Mouse (Mus musculus) neural tube, embryonic 11.5 days (tissue): ENCODE results near the gene Gm42674. TPM values are rescaled to one million over a fixed set of nuclear protein-coding genes. Genes with fewer than 3 reads are reported as not detected.

ENCODE experiments used
- ATAC-seq: fragments of 200-750 bp; cut with Nextera tagmentation; 2 replicates; pipeline ENCODE4 v1.8.0; 2017; ENCODE audit warnings: moderate number of reproducible peaks, mild to moderate bottlenecking, moderate TSS enrichment, moderate library complexity; ENCODE audit not compliant: insufficient read depth, low FRiP score, low TSS enrichment
- DNase-seq: peaks from one replicate; pipeline ENCODE4 v3.0.0-alpha.2; 2015; ENCODE audit warnings: low spot score
- H3K27ac ChIP-seq: fragments of 300-500 bp; sonication (generic); 2 replicates; pipeline ENCODE4 v1.5.1; 2014; ENCODE audit warnings: low read depth, mild to moderate bottlenecking, low read length
- H3K27me3 ChIP-seq: fragments of 300-500 bp; sonication (generic); 2 replicates; pipeline ENCODE4 v1.6.1; 2014; ENCODE audit warnings: mild to moderate bottlenecking, low read length, mixed read lengths; ENCODE audit not compliant: control insufficient read depth, insufficient read depth
- H3K36me3 ChIP-seq: fragments of 300-500 bp; sonication (generic); 2 replicates; pipeline ENCODE4 v1.6.1; 2014; ENCODE audit warnings: mild to moderate bottlenecking, low read length, moderate library complexity, mixed read lengths; ENCODE audit not compliant: control insufficient read depth, insufficient read depth
- H3K4me1 ChIP-seq: fragments of 300-500 bp; sonication (generic); 2 replicates; pipeline ENCODE4 v1.6.1; 2014; ENCODE audit warnings: low read length, mixed read lengths; ENCODE audit not compliant: control insufficient read depth, insufficient read depth
- H3K4me2 ChIP-seq: fragments of 300-500 bp; sonication (generic); 2 replicates; pipeline ENCODE4 v1.6.1; 2014; ENCODE audit warnings: low read depth, mild to moderate bottlenecking, moderate library complexity
- H3K4me3 ChIP-seq: fragments of 300-500 bp; sonication (generic); 2 replicates; pipeline ENCODE4 v1.5.1; 2014; ENCODE audit warnings: low read depth, low read length
- H3K9ac ChIP-seq: fragments of 300-500 bp; sonication (generic); 2 replicates; pipeline ENCODE4 v1.6.1; 2014; ENCODE audit warnings: mild to moderate bottlenecking, low read length
- H3K9me3 ChIP-seq: fragments of 300-500 bp; sonication (generic); 2 replicates; pipeline ENCODE4 v1.6.1; 2016; ENCODE audit warnings: low read length; ENCODE audit not compliant: control insufficient read depth
- WGBS: fragments of 180-500 bp; shearing (Covaris S2); extraction: QIAGEN DNeasy Blood & Tissue Kit; methylation state at CpG from one replicate; pipeline ENCODE4 v1.1.7; 2014; 5-methylcytosine and 5-hydroxymethylcytosine counted together
- polyA plus RNA-seq: library from polyadenylated mRNA; unstranded; fragments of >200 nt; fragmentation: Nextera tagmentation; extraction: Ambion mirVana; gene quantifications from 2 replicates; pipeline ENCODE4 v1.2.1, GENCODE M21; 2014

Gene Gm42674
- polyA plus RNA-seq, 1 experiment from 2014 or later = not detected

DNA sequence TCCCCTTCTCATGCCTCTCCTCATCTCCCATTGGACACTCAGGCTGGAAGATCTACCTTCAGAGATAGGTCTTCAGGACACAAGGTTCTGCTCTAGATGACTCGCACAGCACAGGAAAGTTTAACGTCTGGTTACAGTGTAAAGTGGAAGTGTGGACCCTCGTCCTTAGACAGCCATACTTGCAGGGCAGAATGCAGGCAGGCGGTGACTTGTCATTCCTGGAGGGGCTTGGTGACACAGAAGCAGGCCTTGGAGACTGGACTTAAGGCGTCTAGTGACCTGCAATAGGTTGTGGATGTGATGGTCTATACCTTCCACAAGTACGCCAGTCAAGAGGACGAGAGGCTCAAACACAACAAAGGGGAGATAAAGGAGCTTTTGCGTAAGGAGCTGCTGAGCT, 11.8 kb upstream of the Gm42674 start, which contains the start of gene S100a2:
S100a2 (plus strand) TSS at position 301 of the 400 bp plus-strand sequence.
- ATAC-seq (no peak), DNase-seq (no peak)
- no peak within 1 kb of the TSS for H3K27ac ChIP-seq
- WGBS = 89% methylated on average over 8 of the region's 8 CpGs
- H3K27me3 ChIP-seq = no peaks in the 10 kb centered on the region
- no peak within 1 kb of the TSS for H3K4me3 ChIP-seq
- no peaks in the 10 kb centered on the region for H3K9me3 ChIP-seq
- H3K4me2 ChIP-seq = no peak within 1 kb of the TSS
- no peaks in the 10 kb centered on the region for H3K4me1 ChIP-seq
- no peak within 1 kb of the TSS for H3K9ac ChIP-seq
- no peaks in the 10 kb centered on the region for H3K36me3 ChIP-seq

DNA sequence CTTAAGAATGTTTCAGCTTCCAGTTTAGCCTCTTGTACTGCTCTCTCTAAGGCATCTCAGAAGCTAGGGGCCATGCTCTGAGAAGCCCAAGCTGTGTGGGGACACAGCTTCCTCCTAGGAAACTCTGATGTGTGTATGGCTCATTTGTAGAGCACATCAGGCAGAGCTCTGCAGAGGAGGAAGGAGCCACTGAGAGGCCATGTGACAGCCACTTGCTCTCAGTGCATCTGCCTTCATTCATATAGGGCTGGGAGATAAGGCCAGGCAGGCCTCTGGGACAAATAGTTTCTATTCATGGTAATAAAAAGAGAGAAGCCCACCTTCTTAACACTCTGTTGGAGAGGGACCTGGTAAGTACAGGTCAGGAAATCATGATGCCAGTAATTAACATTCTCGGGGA, 7.2 kb upstream of the Gm42674 start:
- no peaks in the 10 kb centered on the region for H3K36me3 ChIP-seq
- ATAC-seq = no peak
- no peaks in the 10 kb centered on the region for H3K4me1 ChIP-seq

DNA sequence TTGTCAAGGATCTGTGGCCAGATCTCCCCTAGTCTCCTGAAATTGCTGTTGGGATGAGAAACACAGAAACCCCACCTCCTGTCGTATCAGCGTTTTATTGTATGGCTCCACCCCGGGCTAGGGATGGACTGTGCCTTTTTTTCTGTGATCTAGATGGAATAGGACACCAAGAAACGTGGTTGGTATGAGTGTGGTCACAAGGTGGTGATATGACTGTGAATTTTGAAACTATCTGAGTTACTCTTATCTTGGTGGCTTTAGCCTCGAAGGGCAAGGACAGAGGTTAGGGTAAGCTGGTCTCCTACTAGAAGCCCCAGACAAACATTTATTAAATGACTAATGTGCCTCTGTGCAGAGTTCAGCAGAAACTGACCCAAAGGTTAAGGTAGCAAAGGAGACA, 6.1 kb upstream of the Gm42674 start:
- H3K9ac ChIP-seq = no peak overlapping the region
- H3K4me1 ChIP-seq = no peaks in the 10 kb centered on the region
- H3K36me3 ChIP-seq = no peaks in the 10 kb centered on the region
- no peaks in the 10 kb centered on the region for H3K9me3 ChIP-seq
- no peak overlapping the region for H3K27ac ChIP-seq
- H3K27me3 ChIP-seq = no peaks in the 10 kb centered on the region
- 73% methylated on average over 5 of the region's 5 CpGs for WGBS
- no peak overlapping the region for H3K4me2 ChIP-seq
- DNase-seq (no peak), ATAC-seq (no peak)
- no peak overlapping the region for H3K4me3 ChIP-seq

More for the DNA sequence above, 7.2 kb upstream of the Gm42674 start:
- WGBS = 59% methylated on average over 1 of the region's 1 CpGs
- Histone ChIP-seq H3K4me2 (no peak overlapping the region), H3K9ac (no peak overlapping the region), H3K4me3 (no peak overlapping the region), H3K27me3 (no peaks in the 10 kb centered on the region), H3K27ac (no peak overlapping the region), H3K9me3 (no peaks in the 10 kb centered on the region)
- DNase-seq = no peak

DNA sequence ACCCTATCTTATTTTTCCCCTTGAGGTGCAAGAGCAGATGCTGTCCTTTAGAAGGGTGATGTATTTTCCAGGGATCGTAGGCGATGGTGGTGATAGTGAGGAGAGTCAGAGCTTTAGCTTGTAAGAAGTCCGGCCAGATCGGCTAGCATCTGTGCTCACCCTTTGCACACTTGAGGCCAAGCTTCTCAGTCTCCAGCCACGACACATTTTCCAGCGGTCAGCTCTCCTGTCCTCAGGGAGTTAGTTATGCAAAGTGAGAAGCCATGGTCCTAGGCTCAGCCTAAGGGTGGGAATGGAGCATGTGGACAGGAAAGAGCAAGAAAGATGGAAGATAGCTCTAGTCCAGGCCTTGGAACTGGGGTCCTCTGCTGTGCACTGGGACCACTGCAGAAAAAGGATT, 4.9 kb upstream of the Gm42674 start:
- H3K27ac ChIP-seq = no peak overlapping the region
- 91% methylated on average over 6 of the region's 6 CpGs for WGBS
- H3K4me1 ChIP-seq = no peaks in the 10 kb centered on the region
- ATAC-seq = no peak
- DNase-seq = no peak
- no peaks in the 10 kb centered on the region for H3K27me3 ChIP-seq
- H3K9me3 ChIP-seq = no peaks in the 10 kb centered on the region
- H3K36me3 ChIP-seq = no peaks in the 10 kb centered on the region
- no peak overlapping the region for H3K9ac ChIP-seq
- H3K4me3 ChIP-seq = no peak overlapping the region
- H3K4me2 ChIP-seq = no peak overlapping the region

DNA sequence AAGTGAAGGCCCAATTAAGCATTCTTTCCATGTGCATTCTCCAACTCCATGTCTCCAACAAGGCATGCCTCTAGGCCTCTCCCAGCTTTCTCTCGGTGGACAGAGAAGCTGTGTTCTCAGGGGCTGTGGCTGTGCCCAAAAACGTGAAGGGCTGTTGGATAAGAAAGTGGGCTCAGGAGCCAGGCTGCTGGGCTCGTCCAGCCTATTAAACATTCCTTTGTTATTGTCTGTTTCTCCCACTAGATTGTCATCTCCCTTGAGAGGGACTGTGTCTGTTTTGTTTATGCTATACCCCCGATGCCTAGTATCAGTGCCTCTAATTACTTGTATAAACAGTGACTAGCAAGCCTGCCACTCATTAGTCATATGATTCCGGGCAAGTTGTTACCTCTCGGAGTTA, 4.0 kb upstream of the Gm42674 start:
- no peak overlapping the region for H3K4me2 ChIP-seq
- WGBS = 64% methylated on average over 6 of the region's 6 CpGs
- H3K9me3 ChIP-seq = no peaks in the 10 kb centered on the region
- H3K4me3 ChIP-seq = no peak overlapping the region
- H3K4me1 ChIP-seq = no peaks in the 10 kb centered on the region
- H3K27me3 ChIP-seq = no peaks in the 10 kb centered on the region
- no peak overlapping the region for H3K27ac ChIP-seq
- no peak for ATAC-seq
- DNase-seq = no peak
- H3K36me3 ChIP-seq = no peaks in the 10 kb centered on the region
- no peak overlapping the region for H3K9ac ChIP-seq

DNA sequence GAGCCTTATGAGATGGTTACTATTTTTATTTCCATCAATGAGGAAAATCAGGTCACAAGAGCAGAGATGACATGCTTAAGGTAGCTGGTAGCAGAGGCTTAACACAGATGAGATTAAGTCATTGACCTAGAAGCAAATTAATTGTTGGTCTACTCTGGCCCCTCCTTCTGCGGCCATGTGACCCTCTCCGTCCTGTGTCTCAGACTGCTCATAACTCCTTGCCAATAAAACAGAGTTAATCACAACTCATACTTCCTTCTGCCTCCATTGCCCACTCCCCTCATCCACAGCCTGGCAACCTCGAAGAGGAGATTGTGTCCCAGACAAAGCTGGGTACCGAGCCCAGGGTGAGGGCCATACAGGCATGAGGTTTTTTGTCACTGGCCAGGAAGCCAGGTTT, 3.5 kb upstream of the Gm42674 start:
- DNase-seq = no peak
- H3K4me1 ChIP-seq = no peaks in the 10 kb centered on the region
- no peak overlapping the region for H3K9ac ChIP-seq
- H3K9me3 ChIP-seq = no peaks in the 10 kb centered on the region
- H3K4me3 ChIP-seq = no peak overlapping the region
- H3K27ac ChIP-seq = no peak overlapping the region
- no peaks in the 10 kb centered on the region for H3K36me3 ChIP-seq
- ATAC-seq = no peak
- H3K27me3 ChIP-seq = no peaks in the 10 kb centered on the region
- whole genome bisulfite sequencing = 85% methylated on average over 4 of the region's 4 CpGs
- no peak overlapping the region for H3K4me2 ChIP-seq

DNA sequence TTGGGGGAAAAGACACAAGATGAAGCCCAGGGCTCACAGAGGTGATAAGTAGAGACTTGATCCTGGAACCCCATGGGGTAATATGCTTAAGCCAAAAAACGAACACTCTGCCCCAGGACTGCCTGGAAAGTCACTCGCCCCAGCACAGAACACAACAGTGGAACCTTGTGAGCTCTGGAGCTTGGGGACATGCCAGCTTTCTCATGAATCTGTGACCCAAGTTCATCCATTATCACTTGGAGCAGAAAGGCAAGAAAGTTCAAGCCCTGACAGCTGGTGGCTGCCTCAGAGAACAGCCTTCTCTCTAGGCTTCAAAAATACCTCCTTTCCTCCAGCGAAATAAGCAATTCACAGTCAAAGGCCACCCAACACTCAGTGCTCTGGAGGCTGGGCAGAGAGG, 2.3 kb upstream of the Gm42674 start:
- H3K27me3 ChIP-seq = no peaks in the 10 kb centered on the region
- no peak overlapping the region for H3K4me2 ChIP-seq
- H3K36me3 ChIP-seq = no peaks in the 10 kb centered on the region
- no peak for DNase-seq
- no peaks in the 10 kb centered on the region for H3K9me3 ChIP-seq
- H3K9ac ChIP-seq = no peak overlapping the region
- H3K4me3 ChIP-seq = no peak overlapping the region
- no peaks in the 10 kb centered on the region for H3K4me1 ChIP-seq
- H3K27ac ChIP-seq = no peak overlapping the region
- WGBS = 83% methylated on average over 3 of the region's 3 CpGs
- ATAC-seq = no peak

DNA sequence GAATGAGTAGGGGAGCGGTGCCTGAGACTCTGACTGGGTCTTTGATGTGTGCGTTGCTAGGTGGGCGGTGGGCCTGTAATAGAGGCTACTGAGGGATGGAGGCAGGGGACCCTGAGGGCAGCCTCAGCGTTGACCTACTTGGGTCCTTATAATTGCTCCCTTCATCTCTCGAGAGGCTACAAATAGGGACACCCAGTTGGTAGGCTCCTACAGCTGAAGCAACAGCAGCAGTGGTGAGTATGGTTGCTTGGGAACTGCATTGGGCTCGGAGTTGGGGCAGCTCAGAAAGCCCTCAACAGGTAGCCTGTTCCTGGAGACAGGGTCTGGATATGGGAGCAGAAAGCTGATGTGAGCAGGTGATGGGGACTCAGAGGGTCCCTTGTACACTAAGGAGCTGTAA, 1.7 kb upstream of the Gm42674 start:
- no peak overlapping the region for H3K4me2 ChIP-seq
- no peaks in the 10 kb centered on the region for H3K9me3 ChIP-seq
- H3K4me3 ChIP-seq = no peak overlapping the region
- WGBS = 83% methylated on average over 6 of the region's 6 CpGs
- ATAC-seq (no peak), DNase-seq (no peak)
- no peaks in the 10 kb centered on the region for H3K36me3 ChIP-seq
- no peaks in the 10 kb centered on the region for H3K27me3 ChIP-seq
- H3K27ac ChIP-seq = no peak overlapping the region
- no peak overlapping the region for H3K9ac ChIP-seq
- no peaks in the 10 kb centered on the region for H3K4me1 ChIP-seq

DNA sequence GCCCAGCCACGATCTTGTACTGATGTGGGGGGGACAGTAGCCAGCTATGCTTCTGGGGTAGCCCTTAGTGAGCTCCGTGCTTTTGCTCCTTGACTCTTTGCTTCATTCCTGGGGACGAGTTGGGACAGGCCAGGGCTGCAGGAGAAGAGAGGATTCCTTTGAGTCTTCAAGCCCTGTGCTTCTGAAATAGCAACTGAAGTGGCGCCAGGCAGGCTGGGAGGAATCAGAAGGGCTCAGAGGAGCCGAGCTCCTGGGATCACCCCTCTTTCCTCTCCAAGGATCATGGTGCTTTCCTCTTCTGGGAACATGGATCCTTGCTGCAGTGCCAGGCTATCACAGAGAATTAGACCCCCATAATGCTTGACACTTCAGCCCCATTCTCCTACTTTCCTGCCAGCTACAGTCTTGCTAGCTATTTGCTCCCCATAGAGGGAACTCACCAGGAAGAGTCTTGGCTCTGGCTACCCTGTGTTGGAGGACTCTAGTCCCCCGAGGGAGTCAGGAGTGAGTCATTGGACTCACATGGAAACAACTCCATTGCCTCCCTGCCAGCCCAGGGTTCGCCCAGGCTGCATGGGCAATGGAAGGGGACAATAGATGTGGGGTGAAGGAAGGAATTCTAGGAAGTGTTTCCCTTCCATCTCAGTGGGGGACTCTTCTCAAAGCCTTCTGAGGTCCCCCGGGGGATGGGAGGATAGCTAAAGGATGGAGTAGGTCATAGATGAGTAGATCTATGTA, 1.1 kb upstream of the Gm42674 start:
- H3K4me2 ChIP-seq = no peak overlapping the region
- WGBS = 84% methylated on average over 8 of the region's 8 CpGs

More for the DNA sequence above, 1.1 kb upstream of the Gm42674 start:
- no peak for DNase-seq
- Histone ChIP-seq H3K4me3 (no peak overlapping the region), H3K36me3 (no peaks in the 10 kb centered on the region), H3K4me1 (no peaks in the 10 kb centered on the region), H3K27me3 (no peaks in the 10 kb centered on the region), H3K27ac (no peak overlapping the region), H3K9ac (no peak overlapping the region), H3K9me3 (no peaks in the 10 kb centered on the region)
- no peak for ATAC-seq
